Comparison of ENCODE assay signal across 8 mouse cellular contexts in the genomic region with DNA sequence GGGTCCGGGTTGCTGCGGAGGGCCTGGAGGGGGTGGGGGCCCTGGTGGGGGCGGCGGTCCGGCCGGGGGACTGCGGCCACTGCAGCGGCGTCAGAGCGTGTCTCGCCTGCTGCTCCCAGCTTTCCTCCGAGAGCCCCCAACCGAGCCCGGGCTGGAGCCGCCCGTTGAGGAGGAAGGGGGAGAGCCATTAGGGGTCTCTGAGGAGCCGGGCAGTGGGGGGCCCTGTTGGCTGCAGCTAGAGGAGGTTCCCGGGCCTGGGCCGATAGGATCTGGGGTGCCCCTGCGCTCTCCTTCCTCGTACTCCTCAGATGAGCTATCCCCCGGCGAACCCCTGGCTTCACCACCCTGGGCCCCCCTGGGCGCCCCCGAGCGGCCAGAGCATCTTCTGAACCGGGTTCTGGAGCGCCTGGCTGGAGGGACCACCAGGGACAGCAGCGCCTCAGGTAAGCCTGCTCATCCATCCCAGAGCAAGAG. TPM values are rescaled to one million over a fixed set of nuclear protein-coding genes. Genes with fewer than 3 reads are reported as not detected.
DNase-seq lines count a peak whose midpoint lies in the region; ATAC-seq lines count a peak whose summit lies in the region.

No protein-coding gene starts in this region.

- DNase-seq in kidney, postnatal 36 days: no peak
- DNase-seq in cerebellum, adult 9-10 months: peak; percentile 57
- DNase-seq in liver, embryonic 11.5 days (ENCODE audit: low spot score): peak; percentile 49
- peak; percentile 24 for DNase-seq in splenic B cell, adult 2 months (ENCODE audit: low read depth, low spot score)
- no peak for DNase-seq in c-Kit-positive CD71-positive TER-119-positive erythroid progenitor cells, embryonic 14.5 days (ENCODE audit: low spot score)
- DNase-seq in adrenal gland, postnatal 4 days (ENCODE audit: low spot score in 2 of 2): no peak

- no peak overlapping the region for H3K27ac ChIP-seq in kidney, embryonic 16.5 days (ENCODE audit: low read length)
- no peak overlapping the region for H3K27ac ChIP-seq in forebrain, embryonic 13.5 days
- H3K27ac ChIP-seq in liver, embryonic 11.5 days (ENCODE audit: low read depth, low read length): no peak overlapping the region

- 0 out of 2 replicates have a peak, but pooled peaks cover 3% of the 10 kb centered on the region for H3K27me3 ChIP-seq in kidney, embryonic 16.5 days (ENCODE audit: insufficient read depth, low read length)
- H3K27me3 ChIP-seq in forebrain, embryonic 13.5 days: peaks cover 22% of the 10 kb centered on the region
- H3K27me3 ChIP-seq in liver, embryonic 11.5 days (replicated peaks; ENCODE audit: control insufficient read depth, insufficient read depth, low read length): peaks cover 30% of the 10 kb centered on the region
- H3K27me3 ChIP-seq in splenic B cell, adult 2 months (ENCODE audit: control insufficient read depth, insufficient read depth, low read length, poor library complexity, severe bottlenecking): no peaks in the 10 kb centered on the region

- H3K36me3 ChIP-seq in kidney, embryonic 16.5 days (ENCODE audit: insufficient read depth, low read length): peaks cover 21% of the 10 kb centered on the region
- H3K36me3 ChIP-seq in forebrain, embryonic 13.5 days (ENCODE audit: poor library complexity, severe bottlenecking): peaks cover 30% of the 10 kb centered on the region
- peaks cover under 1% of the 10 kb centered on the region; the same call in 1 of the 2 replicates for H3K36me3 ChIP-seq in liver, embryonic 11.5 days (ENCODE audit: control insufficient read depth, insufficient read depth, low read length)
- peaks cover 8% of the 10 kb centered on the region; the same call in 1 of the 2 replicates for H3K36me3 ChIP-seq in splenic B cell, adult 2 months (ENCODE audit: control insufficient read depth, insufficient read depth, low read length, poor library complexity, severe bottlenecking)

- H3K9ac ChIP-seq in kidney, embryonic 16.5 days (replicated peaks; ENCODE audit: low read length): peak overlapping the region; percentile 79
- H3K9ac ChIP-seq in forebrain, embryonic 13.5 days: peak overlapping the region; percentile 71
- H3K9ac ChIP-seq in liver, embryonic 11.5 days (ENCODE audit: low read depth, low read length): peak overlapping the region; percentile 66

- peaks cover 33% of the 10 kb centered on the region for H3K4me1 ChIP-seq in kidney, embryonic 16.5 days (ENCODE audit: insufficient read depth, low read length)
- H3K4me1 ChIP-seq in forebrain, embryonic 13.5 days: peaks cover 30% of the 10 kb centered on the region
- peaks cover 19% of the 10 kb centered on the region for H3K4me1 ChIP-seq in liver, embryonic 11.5 days (replicated peaks; ENCODE audit: control insufficient read depth, insufficient read depth, low read length)

- under 1% methylated on average over 29 of the region's 29 CpGs for WGBS in kidney, embryonic 16.5 days
- WGBS in forebrain, embryonic 13.5 days: under 1% methylated on average over 27 of the region's 29 CpGs
- WGBS in liver, embryonic 11.5 days: 3% methylated on average over 29 of the region's 29 CpGs

- H3K4me2 ChIP-seq in kidney, embryonic 16.5 days (replicated peaks; ENCODE audit: low read depth, low read length): peak overlapping the region; percentile 100
- H3K4me2 ChIP-seq in forebrain, embryonic 13.5 days: peak overlapping the region; percentile 84
- peak overlapping the region; percentile 96 for H3K4me2 ChIP-seq in liver, embryonic 11.5 days

- ATAC-seq in kidney, embryonic 16.5 days (ENCODE audit: low FRiP score, low TSS enrichment): peak; percentile 47
- ATAC-seq in forebrain, embryonic 13.5 days: peak; percentile 46; the same call in 1 of the 2 replicates
- ATAC-seq in liver, embryonic 11.5 days (replicated peaks; ENCODE audit: low FRiP score): no peak

- no peaks in the 10 kb centered on the region for H3K9me3 ChIP-seq in kidney, embryonic 16.5 days (ENCODE audit: low read length)
- no peaks in the 10 kb centered on the region for H3K9me3 ChIP-seq in forebrain, embryonic 13.5 days (replicated peaks)
- no peaks in the 10 kb centered on the region for H3K9me3 ChIP-seq in liver, embryonic 11.5 days (ENCODE audit: control insufficient read depth, low read length)

- peak overlapping the region; percentile 68 for H3K4me3 ChIP-seq in kidney, embryonic 16.5 days (ENCODE audit: low read length)
- peak overlapping the region; percentile 57 for H3K4me3 ChIP-seq in forebrain, embryonic 13.5 days
- peak overlapping the region; percentile 64 for H3K4me3 ChIP-seq in liver, embryonic 11.5 days (ENCODE audit: low read depth, low read length)

RNA-seq across cellular contexts. Expression of a gene that starts 0.7 kb away (rescaled TPM):
- polyA plus RNA-seq in kidney, embryonic 16.5 days (2015; fragmentation: Nextera tagmentation; extraction: Ambion mirVana): 1.8 and 2.0 TPM in 2 replicates
- 2.4 and 3.0 TPM in 2 replicates for polyA plus RNA-seq in forebrain, embryonic 13.5 days (2015; fragmentation: Nextera tagmentation; extraction: Ambion mirVana)
- 0.39 and 0.55 TPM in 2 replicates for polyA plus RNA-seq in liver, embryonic 11.5 days (2014; fragmentation: Nextera tagmentation; extraction: Ambion mirVana)
- total RNA-seq in adrenal gland, postnatal 4 days (2021): 1 to 10 TPM; 2.6 to 3.0 TPM

RNA-seq across cellular contexts. Expression of a gene that starts 26.2 kb away (rescaled TPM):
- 5.4 and 5.9 TPM in 2 replicates for polyA plus RNA-seq in kidney, embryonic 16.5 days (2015; fragmentation: Nextera tagmentation; extraction: Ambion mirVana)
- polyA plus RNA-seq in forebrain, embryonic 13.5 days (2015; fragmentation: Nextera tagmentation; extraction: Ambion mirVana): 5.0 and 5.4 TPM in 2 replicates
- polyA plus RNA-seq in liver, embryonic 11.5 days (2014; fragmentation: Nextera tagmentation; extraction: Ambion mirVana): 3.8 and 4.7 TPM in 2 replicates
- total RNA-seq in adrenal gland, postnatal 4 days (2021): 10 to 100 TPM; 18.4 to 19.7 TPM

RNA-seq across cellular contexts. Expression of a gene that starts 32.6 kb away (rescaled TPM):
- 36.2 and 41.0 TPM in 2 replicates for polyA plus RNA-seq in kidney, embryonic 16.5 days (2015; fragmentation: Nextera tagmentation; extraction: Ambion mirVana)
- 46.4 and 51.1 TPM in 2 replicates for polyA plus RNA-seq in forebrain, embryonic 13.5 days (2015; fragmentation: Nextera tagmentation; extraction: Ambion mirVana)
- polyA plus RNA-seq in liver, embryonic 11.5 days (2014; fragmentation: Nextera tagmentation; extraction: Ambion mirVana): 34.8 and 35.6 TPM in 2 replicates
- total RNA-seq in adrenal gland, postnatal 4 days (2021): 10 to 100 TPM; 45.2 to 54.8 TPM

RNA-seq across cellular contexts. Expression of a gene that starts 42.0 kb away (rescaled TPM):
- 23.7 and 24.2 TPM in 2 replicates for polyA plus RNA-seq in kidney, embryonic 16.5 days (2015; fragmentation: Nextera tagmentation; extraction: Ambion mirVana)
- 31.3 and 32.9 TPM in 2 replicates for polyA plus RNA-seq in forebrain, embryonic 13.5 days (2015; fragmentation: Nextera tagmentation; extraction: Ambion mirVana)
- polyA plus RNA-seq in liver, embryonic 11.5 days (2014; fragmentation: Nextera tagmentation; extraction: Ambion mirVana): 14.8 and 17.7 TPM in 2 replicates
- 100 to 1,000 TPM; 119 to 121 TPM for total RNA-seq in adrenal gland, postnatal 4 days (2021)

Comparison
In these comparisons a context has a peak if more than half of its experiments do, and no peak if none do; other contexts are left out.
1. DNase-seq: peak in cerebellum, adult 9-10 months (single experiment), liver, embryonic 11.5 days (single experiment) and splenic B cell, adult 2 months (single experiment); none in kidney, postnatal 36 days (0 of 2), c-Kit-positive CD71-positive TER-119-positive erythroid progenitor cells, embryonic 14.5 days (single experiment) and adrenal gland, postnatal 4 days (0 of 2).
2. Peak in every context shown above with its lines, with median percentiles within 50 percentile points of each other: H3K4me2 ChIP-seq, H3K4me3 ChIP-seq and H3K9ac ChIP-seq.